Mouse (Mus musculus) layer of hippocampus, adult 8-10 months (tissue): ENCODE results near the gene Cacng2. TPM values are rescaled to one million over a fixed set of nuclear protein-coding genes. Genes with fewer than 3 reads are reported as not detected.

Source experiments
- DNase-seq, 2 experiments: peaks; one replicate each; pipeline ENCODE4 v3.0.0; 2022; ENCODE audit warnings: low spot score in 2 of 2
- total RNA-seq, 4 experiments: library from RNA; stranded (reverse); gene quantifications; 2 replicates each; pipeline ENCODE4 v1.2.4; 2022

Gene Cacng2
- total RNA-seq, 4 experiments from 2014 or later, result 30.6 to 36.9 (median 33.2) TPM

GRCm38 (mm10) chr15:78024211-78024610 is 95.6 kb downstream of the Cacng2 start:
- no peak for DNase-seq

GRCm38 (mm10) chr15:78014046-78014445 is 105.8 kb downstream of the Cacng2 start:
- no peak for DNase-seq

GRCm38 (mm10) chr15:78008206-78008605 is 111.6 kb downstream of the Cacng2 start:
- DNase-seq, result peak in 1 of 2 experiments; percentile 16

GRCm38 (mm10) chr15:78003929-78004328 is 115.9 kb downstream of the Cacng2 start:
- no peak for DNase-seq

- no peak for DNase-seq
These were observed 118.4 kb downstream of the Cacng2 start for GRCm38 (mm10) chr15:78001400-78001799.

GRCm38 (mm10) chr15:77988541-77988940 is 131.3 kb downstream of the Cacng2 start:
- DNase-seq, result no peak

- DNase-seq, result no peak
These were observed 136.4 kb downstream of the Cacng2 start for GRCm38 (mm10) chr15:77983391-77983790.

- peak; percentile 63 to 85 for DNase-seq
These were observed 137.5 kb downstream of the Cacng2 start for GRCm38 (mm10) chr15:77982195-77982939.

GRCm38 (mm10) chr15:77981181-77981680 is 138.6 kb downstream of the Cacng2 start:
- DNase-seq, result no peak

- DNase-seq, result peak in 1 of 2 experiments; percentile 30
These were observed 140.4 kb downstream of the Cacng2 start for GRCm38 (mm10) chr15:77979427-77979865.

- DNase-seq, result no peak
These were observed 142.2 kb downstream of the Cacng2 start for GRCm38 (mm10) chr15:77977663-77978062.

- DNase-seq, result no peak
These were observed 145.5 kb downstream of the Cacng2 start for GRCm38 (mm10) chr15:77974165-77974841.

- DNase-seq, result peak; percentile 97 to 99
These were observed 149.1 kb downstream of the Cacng2 start, which contains the start of gene Eif3d for GRCm38 (mm10) chr15:77970470-77971292. Eif3d (minus strand) TSS chr15:77970813.

GRCm38 (mm10) chr15:77969940-77970469 is 149.8 kb downstream of the Cacng2 start:
- DNase-seq, result no peak

- no peak for DNase-seq
These were observed 154.7 kb downstream of the Cacng2 start for GRCm38 (mm10) chr15:77965117-77965528.

- no peak for DNase-seq
These were observed 157.4 kb downstream of the Cacng2 start for GRCm38 (mm10) chr15:77962447-77962846.

GRCm38 (mm10) chr15:77960693-77961092 is 159.1 kb downstream of the Cacng2 start:
- no peak for DNase-seq

GRCm38 (mm10) chr15:77958071-77958470 is 161.8 kb downstream of the Cacng2 start:
- no peak for DNase-seq

- no peak for DNase-seq
These were observed 162.2 kb downstream of the Cacng2 start for GRCm38 (mm10) chr15:77957625-77958024.

- peak; percentile 77 to 78 for DNase-seq
These were observed 163.4 kb downstream of the Cacng2 start, which contains the start of gene Foxred2 for GRCm38 (mm10) chr15:77956404-77956901. Foxred2 (minus strand) TSS chr15:77956722.
